Mouse (Mus musculus): ENCODE data around the gene Gm5849. TPM values are rescaled to one million over a fixed set of nuclear protein-coding genes. Genes with fewer than 3 reads are reported as not detected.

Gene Gm5849
- not detected for polyA plus RNA-seq (2015; fragmentation: Illumina TruSeq; extraction: RNeasy Lipid Tissue Mini Kit (QIAGEN cat#74804); ENCODE audit: low read depth, low replicate concordance)

DNA sequence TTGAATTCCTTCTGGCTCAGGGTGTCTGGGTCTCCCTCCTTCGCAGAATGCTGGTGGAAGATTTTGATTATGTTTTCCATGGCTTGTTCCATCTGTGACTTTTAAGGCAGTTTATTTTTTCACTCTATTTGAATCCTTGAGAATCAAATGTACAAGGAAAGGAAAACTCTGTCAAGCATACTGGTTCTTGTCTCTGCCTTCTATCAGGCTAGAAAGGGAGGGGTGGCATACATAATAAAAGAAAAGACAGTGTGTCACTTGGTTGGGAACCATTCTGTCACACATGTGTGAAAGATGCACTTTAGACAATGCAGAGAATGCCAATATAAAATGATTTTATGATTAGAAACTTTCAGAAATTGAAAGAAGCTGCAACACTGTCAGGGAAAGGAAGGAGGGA, at the start of gene Gm5849:
Gene Gm5849 (minus strand): TSS at position 101 of the 400 bp plus-strand sequence.

DNA sequence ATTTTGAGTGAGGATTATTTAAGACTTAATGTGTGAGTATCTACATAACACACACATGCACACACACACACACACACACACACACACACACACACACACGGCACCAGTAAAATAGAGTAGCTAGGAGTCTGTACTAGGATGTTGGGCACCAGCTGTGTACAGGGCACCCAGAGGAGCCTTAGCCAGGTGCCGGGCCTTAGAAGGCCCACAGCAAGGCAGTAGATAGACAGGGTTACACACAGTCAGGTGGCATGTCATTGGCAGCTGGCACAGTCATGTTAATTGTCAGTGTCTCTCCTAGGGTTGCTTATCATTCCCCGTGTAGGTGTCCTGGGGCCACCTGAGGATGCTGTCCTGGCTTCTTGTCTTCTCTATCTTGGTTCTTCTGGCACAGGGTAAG, 51.1 kb downstream of the Gm5849 start, which contains the start of gene Pglyrp4:
Gene Pglyrp4 (plus strand): TSS at position 301 of the 400 bp plus-strand sequence.

Other genes with a start within 250 kb of the Gm5849 start
- 176 TPM for gene S100a16, start 240.6 kb downstream of the Gm5849 start, polyA plus RNA-seq (2015; fragmentation: Illumina TruSeq; extraction: RNeasy Lipid Tissue Mini Kit (QIAGEN cat#74804); ENCODE audit: low read depth, low replicate concordance)
- 2.3 TPM for gene S100a3, start 217.3 kb downstream of the Gm5849 start, polyA plus RNA-seq (2015; fragmentation: Illumina TruSeq; extraction: RNeasy Lipid Tissue Mini Kit (QIAGEN cat#74804); ENCODE audit: low read depth, low replicate concordance)
- gene S100a2, start 187.6 kb downstream of the Gm5849 start, polyA plus RNA-seq (2015; fragmentation: Illumina TruSeq; extraction: RNeasy Lipid Tissue Mini Kit (QIAGEN cat#74804); ENCODE audit: low read depth, low replicate concordance) = not detected
- not detected for gene Gm42674, start 176.0 kb downstream of the Gm5849 start, polyA plus RNA-seq (2015; fragmentation: Illumina TruSeq; extraction: RNeasy Lipid Tissue Mini Kit (QIAGEN cat#74804); ENCODE audit: low read depth, low replicate concordance)
- 12.5 TPM for gene S100a4, start 174.1 kb downstream of the Gm5849 start, polyA plus RNA-seq (2015; fragmentation: Illumina TruSeq; extraction: RNeasy Lipid Tissue Mini Kit (QIAGEN cat#74804); ENCODE audit: low read depth, low replicate concordance)
- not detected for gene S100a5, start 169.4 kb downstream of the Gm5849 start, polyA plus RNA-seq (2015; fragmentation: Illumina TruSeq; extraction: RNeasy Lipid Tissue Mini Kit (QIAGEN cat#74804); ENCODE audit: low read depth, low replicate concordance)
- gene S100a6, start 165.0 kb downstream of the Gm5849 start, polyA plus RNA-seq (2015; fragmentation: Illumina TruSeq; extraction: RNeasy Lipid Tissue Mini Kit (QIAGEN cat#74804); ENCODE audit: low read depth, low replicate concordance) = 43.2 TPM
- gene S100a7a, start 123.9 kb downstream of the Gm5849 start, polyA plus RNA-seq (2015; fragmentation: Illumina TruSeq; extraction: RNeasy Lipid Tissue Mini Kit (QIAGEN cat#74804); ENCODE audit: low read depth, low replicate concordance) = not detected
- 4.9 TPM for gene S100a8, start 108.9 kb downstream of the Gm5849 start, polyA plus RNA-seq (2015; fragmentation: Illumina TruSeq; extraction: RNeasy Lipid Tissue Mini Kit (QIAGEN cat#74804); ENCODE audit: low read depth, low replicate concordance)
- gene S100a9, start 82.2 kb downstream of the Gm5849 start, polyA plus RNA-seq (2015; fragmentation: Illumina TruSeq; extraction: RNeasy Lipid Tissue Mini Kit (QIAGEN cat#74804); ENCODE audit: low read depth, low replicate concordance) = 7.0 TPM
- gene Pglyrp4, start 51.0 kb downstream of the Gm5849 start, polyA plus RNA-seq (2015; fragmentation: Illumina TruSeq; extraction: RNeasy Lipid Tissue Mini Kit (QIAGEN cat#74804); ENCODE audit: low read depth, low replicate concordance) = not detected

Measured in brain, adult 10 weeks (tissue).